Mouse (Mus musculus) c-Kit-positive CD71-negative TER-119-negative erythroid progenitor cells, embryonic 14.5 days (primary cell): ENCODE measurements at regions not wholly inside any gene's neighbourhood (a gene's known extent, or its start where the extent isn't known, plus 50 kb on each side); places are given as distances from the start of the nearest gene placed in this dataset.

Experiments used
- DNase-seq: peaks from one replicate; pipeline ENCODE4 v3.0.0-alpha.2; 2013; ENCODE audit warnings: low read depth

- peak; percentile 50 for DNase-seq
Observed at GRCm38 (mm10) chr6:6289806-6290205, 72.8 kb upstream of the Slc25a13 start.

- DNase-seq = no peak
Observed at GRCm38 (mm10) chr6:6280812-6281568, 64.0 kb upstream of the Slc25a13 start.

GRCm38 (mm10) chr6:6279646-6280045, 62.7 kb upstream of the Slc25a13 start:
- DNase-seq = no peak

GRCm38 (mm10) chr6:6270545-6270944, 53.6 kb upstream of the Slc25a13 start:
- DNase-seq = no peak
